Mouse (Mus musculus): Measurements from ENCODE around the gene Atf2.

Gene Atf2

GRCm38 (mm10) chr2:73782371-73782905 lies 110.0 kb downstream of the Atf2 start:
- in situ Hi-C loops (cut with MboI; ENCODE audit: low pct_unique_long_range_greater_than_20kb in 1 of 2, low sequenced_read_pairs in 2 of 2, unreplicated experiment in 1 of 2) = no loop called here

- in situ Hi-C loops (cut with MboI; ENCODE audit: low pct_unique_long_range_greater_than_20kb in 1 of 2, low sequenced_read_pairs in 2 of 2, unreplicated experiment in 1 of 2) = no loop called here
Observed at GRCm38 (mm10) chr2:73780321-73781010, 112.0 kb downstream of the Atf2 start.

GRCm38 (mm10) chr2:73779796-73780195 lies 112.6 kb downstream of the Atf2 start:
- in situ Hi-C loops (cut with MboI; ENCODE audit: low pct_unique_long_range_greater_than_20kb in 1 of 2, low sequenced_read_pairs in 2 of 2, unreplicated experiment in 1 of 2) = no loop called here

- in situ Hi-C loops (cut with MboI; ENCODE audit: low pct_unique_long_range_greater_than_20kb in 1 of 2, low sequenced_read_pairs in 2 of 2, unreplicated experiment in 1 of 2) = no loop called here
Observed at GRCm38 (mm10) chr2:73779016-73779595, 113.3 kb downstream of the Atf2 start.

- in situ Hi-C loops (cut with MboI; ENCODE audit: low pct_unique_long_range_greater_than_20kb in 1 of 2, low sequenced_read_pairs in 2 of 2, unreplicated experiment in 1 of 2) = no loop called here
Observed at GRCm38 (mm10) chr2:73776936-73777335, 115.5 kb downstream of the Atf2 start.

- in situ Hi-C loops (cut with MboI; ENCODE audit: low pct_unique_long_range_greater_than_20kb in 1 of 2, low sequenced_read_pairs in 2 of 2, unreplicated experiment in 1 of 2) = no loop called here
Observed at GRCm38 (mm10) chr2:73775683-73776310, 116.6 kb downstream of the Atf2 start.

GRCm38 (mm10) chr2:73774786-73775682 lies 117.4 kb downstream of the Atf2 start, which contains the start of gene Chn1:
Chn1 (minus strand) TSS chr2:73775346.
- in situ Hi-C loops (cut with MboI; ENCODE audit: low pct_unique_long_range_greater_than_20kb in 1 of 2, low sequenced_read_pairs in 2 of 2, unreplicated experiment in 1 of 2) = no loop called here

GRCm38 (mm10) chr2:73772945-73773344 lies 119.5 kb downstream of the Atf2 start:
- in situ Hi-C loops (cut with MboI; ENCODE audit: low pct_unique_long_range_greater_than_20kb in 1 of 2, low sequenced_read_pairs in 2 of 2, unreplicated experiment in 1 of 2) = no loop called here

GRCm38 (mm10) chr2:73768669-73769068 lies 123.8 kb downstream of the Atf2 start:
- in situ Hi-C loops (cut with MboI; ENCODE audit: low pct_unique_long_range_greater_than_20kb in 1 of 2, low sequenced_read_pairs in 2 of 2, unreplicated experiment in 1 of 2) = no loop called here

All from mouse embryonic stem cell (cell line).